Mouse (Mus musculus) left cerebral cortex, postnatal 36 days (tissue): ENCODE results near the gene Crybg1. TPM values are rescaled to one million over a fixed set of nuclear protein-coding genes. Genes with fewer than 3 reads are reported as not detected.
A peak's percentile ranks its signal among the peaks of the same experiment; 100 is the strongest.

Experiments used
- DNase-seq, 2 experiments: peaks; one replicate each; pipeline ENCODE4 v3.0.0; 2021 to 2022; ENCODE audit warnings: low spot score in 2 of 2, mixed read lengths in 1 of 2
- intact Hi-C: fragments of 180-260 bp; cut with DNase I; formaldehyde crosslinking; loops from one replicate; pipeline ENCODE4 v1.15.1; 2025
- total RNA-seq, 2 experiments: library from RNA; stranded (reverse); gene quantifications; 2 replicates each; pipeline ENCODE4 v1.2.3; 2021

The Crybg1 gene
- total RNA-seq, 2 experiments from 2014 or later = 0.27 to 0.86 TPM

DNA sequence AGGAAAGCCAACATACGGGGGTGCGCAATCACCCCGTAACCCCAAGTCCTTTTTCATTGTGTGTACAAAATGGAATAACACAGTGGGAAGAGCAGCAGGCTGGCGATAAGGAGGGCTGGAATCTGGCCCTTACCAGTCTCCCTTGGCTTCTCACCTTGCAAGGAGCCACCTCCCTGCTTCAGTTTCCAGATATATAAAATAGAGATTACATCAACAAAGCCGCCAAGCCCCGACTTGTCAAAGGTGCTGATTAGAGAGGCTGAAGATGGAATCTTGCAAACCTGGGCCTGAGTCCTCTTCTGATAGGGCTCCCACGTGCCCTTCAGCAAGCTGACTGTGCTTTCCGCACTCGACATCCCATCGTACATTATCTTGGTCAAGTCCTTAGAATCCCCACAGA, 37.5 kb downstream of the Crybg1 start:
- intact Hi-C loops = no loop called here
- DNase-seq = no peak

DNA sequence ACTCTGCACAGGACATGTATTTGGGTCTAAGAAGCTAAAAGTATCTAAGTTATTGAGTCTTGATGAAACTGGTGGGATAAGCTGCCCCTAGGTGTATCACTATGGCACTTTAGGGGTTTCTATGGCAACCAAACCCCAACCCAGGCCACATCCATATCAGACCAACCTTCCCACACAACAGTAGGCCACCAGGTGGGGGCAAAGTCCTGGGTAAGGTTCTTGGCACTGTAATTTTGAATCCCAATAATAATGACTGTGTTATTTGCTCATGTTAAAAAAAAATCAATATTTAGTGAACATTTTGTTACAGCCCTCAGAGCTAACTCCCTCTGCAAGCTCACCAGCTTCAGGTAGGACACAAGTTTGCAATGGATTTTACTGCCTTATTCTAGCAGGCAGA, 38.2 kb downstream of the Crybg1 start:
- intact Hi-C loops = no loop called here
- no peak for DNase-seq

DNA sequence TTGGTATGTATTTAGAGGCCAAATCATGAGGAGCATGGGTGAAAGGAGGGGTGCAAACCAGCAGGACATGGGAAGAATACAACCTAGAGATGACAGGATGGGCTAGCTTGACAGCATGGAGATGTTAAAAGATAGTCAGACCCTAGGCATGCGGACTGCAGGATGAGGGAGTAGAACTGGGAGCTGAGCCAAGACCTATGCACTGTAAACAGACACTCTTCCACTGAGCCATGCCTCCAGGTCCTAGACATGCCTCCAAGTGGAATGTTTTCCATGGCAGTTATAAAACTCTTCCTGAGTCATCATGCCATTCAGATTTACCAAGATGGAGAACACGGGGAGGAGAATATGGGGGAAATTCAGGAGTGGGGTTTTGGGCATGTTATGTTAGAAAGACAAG, 53.9 kb downstream of the Crybg1 start:
- intact Hi-C loops = no loop called here

DNA sequence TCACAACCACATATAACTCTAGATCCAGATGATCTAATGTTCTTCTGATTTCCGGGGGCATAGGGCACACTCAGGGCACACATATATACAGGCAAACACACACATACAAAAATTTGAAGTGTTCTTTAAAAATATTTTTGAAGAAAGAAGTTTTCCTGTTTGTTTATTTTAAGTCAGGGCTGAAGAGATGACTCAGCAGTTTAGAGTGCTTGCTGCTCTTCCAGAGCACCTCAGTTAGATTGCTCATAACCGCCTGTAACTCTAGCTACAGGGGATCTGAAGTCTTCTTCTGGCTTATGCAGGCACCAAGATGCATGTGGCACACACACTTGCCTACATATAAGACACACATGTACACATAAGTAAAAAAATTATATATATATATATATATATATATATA, 56.9 kb downstream of the Crybg1 start:
- DNase-seq = no peak
- intact Hi-C loops = no loop called here

More for the DNA sequence above, 53.9 kb downstream of the Crybg1 start:
- DNase-seq = no peak

DNA sequence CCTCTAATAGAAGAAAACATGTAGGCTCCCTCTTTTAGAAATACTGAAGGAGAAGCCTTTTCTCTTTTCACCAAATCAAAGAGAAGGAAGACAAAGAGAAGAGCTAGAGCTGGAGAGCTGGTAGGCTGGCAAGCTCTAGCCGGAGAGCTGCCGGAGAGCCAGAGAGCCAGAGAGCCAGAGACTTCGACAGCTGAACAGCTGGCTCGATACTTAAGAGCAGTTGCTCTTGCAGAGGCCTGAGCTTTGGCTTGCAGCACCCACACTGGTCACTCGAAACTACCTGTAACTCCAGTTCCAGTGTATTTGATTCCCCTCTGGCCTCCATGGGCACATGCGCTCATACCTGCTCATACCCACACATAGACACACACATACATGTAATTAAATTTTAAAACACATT, 68.3 kb downstream of the Crybg1 start:
- intact Hi-C loops = no loop called here

DNA sequence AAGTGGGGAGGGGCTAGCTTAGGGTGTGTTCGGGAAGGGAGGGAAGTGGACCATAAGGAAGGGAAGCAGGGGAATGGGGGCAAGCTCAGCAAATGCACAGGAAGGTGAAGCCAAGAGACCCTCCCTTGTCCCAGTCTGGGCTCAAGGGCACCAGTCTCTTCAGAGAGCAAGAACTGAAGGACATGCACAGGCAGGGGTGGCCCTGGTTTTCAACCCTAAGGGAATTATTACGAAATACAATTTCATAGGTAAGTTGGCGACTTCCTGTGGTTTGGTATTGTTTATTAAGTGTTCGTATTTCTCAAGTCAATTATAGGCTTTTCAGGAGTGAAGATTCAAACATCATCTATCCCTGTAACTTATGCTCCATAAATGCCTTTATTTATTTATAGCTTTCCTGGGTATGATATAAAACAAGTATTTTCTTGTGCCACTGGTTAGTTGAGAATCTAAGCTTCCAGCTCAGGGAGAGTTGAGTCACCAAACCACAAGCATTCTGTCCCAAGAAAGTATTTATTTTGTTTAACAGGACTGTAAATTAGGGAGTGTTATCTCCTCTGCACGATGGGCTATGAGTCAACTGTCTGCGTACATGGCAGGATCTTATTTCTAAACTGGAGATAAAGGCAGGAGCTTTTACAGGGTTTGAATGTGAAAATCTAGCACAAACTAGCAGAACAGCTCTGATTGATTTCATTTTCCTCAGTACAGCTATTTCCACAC, 69.7 kb downstream of the Crybg1 start:
- intact Hi-C loops = no loop called here
- DNase-seq = no peak

More for the DNA sequence above, 68.3 kb downstream of the Crybg1 start:
- no peak for DNase-seq

- DNase-seq = peak; percentile 13 to 39
- intact Hi-C loops = loop anchor here (1.0 kb wide), 1 partner anchor 117 kb away; no protein-coding TSS in a partner anchor
Measured at GRCm38 (mm10) chr10:44071095-44071494, 77.6 kb downstream of the Crybg1 start.

DNA sequence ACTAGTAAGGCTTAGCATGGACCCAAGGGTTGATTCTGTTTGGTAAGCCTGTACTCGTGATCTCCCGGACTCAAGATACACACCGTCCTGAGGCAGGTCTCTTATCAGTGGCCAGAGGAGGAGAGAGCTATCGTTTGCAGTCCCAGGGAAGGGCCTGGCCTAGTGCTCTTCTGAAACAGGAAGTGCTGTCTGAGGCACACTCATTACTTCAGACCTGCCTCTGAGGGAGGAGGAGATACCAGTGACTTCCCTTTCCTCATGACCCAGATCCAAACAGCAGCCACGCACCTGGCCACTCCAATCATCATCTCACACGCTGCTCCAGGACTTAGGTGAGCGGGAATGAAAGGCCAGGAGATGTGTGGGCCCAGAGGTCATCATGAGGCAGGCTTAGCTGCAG, 79.5 kb downstream of the Crybg1 start:
- no peak for DNase-seq

DNA sequence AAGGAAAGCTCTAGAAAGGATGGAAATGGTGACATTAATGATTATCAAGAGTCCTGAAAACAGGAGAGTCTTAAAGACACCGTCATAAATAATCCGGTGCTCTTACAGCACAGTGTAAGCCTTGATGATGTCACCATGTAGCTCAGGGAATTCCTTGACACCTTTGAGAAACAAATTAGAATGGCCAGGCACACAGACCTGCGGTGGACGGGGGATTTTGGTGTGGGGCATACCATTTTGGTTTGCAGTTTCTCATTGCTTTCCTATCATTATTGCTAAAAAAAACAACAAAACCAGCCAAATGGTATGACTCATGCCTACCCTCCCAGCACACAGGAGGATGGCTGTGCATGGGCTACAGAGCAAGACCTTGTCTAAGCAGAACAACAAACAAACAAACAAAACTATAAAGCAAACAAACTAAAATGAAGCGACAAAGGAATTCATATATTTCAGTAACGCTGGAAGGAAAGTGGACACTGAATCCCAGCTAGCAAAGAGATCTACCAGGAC, 82.7 kb downstream of the Crybg1 start:
- DNase-seq = no peak
- intact Hi-C loops = no loop called here

More for the DNA sequence above, 79.5 kb downstream of the Crybg1 start:
- intact Hi-C loops = no loop called here

- intact Hi-C loops = no loop called here
- no peak for DNase-seq
Measured at GRCm38 (mm10) chr10:44062981-44063380, 85.7 kb downstream of the Crybg1 start.

DNA sequence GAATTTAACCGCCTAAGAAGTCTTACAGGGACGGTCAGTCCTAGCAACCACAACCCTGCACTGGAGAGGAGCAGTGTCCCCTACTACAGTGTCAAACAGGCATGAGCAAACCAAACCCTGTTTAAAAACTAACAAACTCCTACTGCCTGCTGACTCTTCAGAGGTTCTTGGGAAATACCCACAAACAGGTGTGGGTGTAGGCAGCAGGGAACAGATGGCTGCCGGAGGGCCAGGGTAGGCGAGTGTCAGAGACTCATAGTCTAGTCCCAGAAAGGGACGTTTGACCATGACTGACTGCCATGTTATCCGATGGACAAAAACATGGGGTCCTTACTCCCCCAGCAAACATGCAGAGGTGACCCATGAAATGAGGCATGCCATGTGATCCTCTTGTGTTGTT, 97.7 kb downstream of the Crybg1 start:
- intact Hi-C loops = no loop called here
- peak; percentile 24 to 27 for DNase-seq

DNA sequence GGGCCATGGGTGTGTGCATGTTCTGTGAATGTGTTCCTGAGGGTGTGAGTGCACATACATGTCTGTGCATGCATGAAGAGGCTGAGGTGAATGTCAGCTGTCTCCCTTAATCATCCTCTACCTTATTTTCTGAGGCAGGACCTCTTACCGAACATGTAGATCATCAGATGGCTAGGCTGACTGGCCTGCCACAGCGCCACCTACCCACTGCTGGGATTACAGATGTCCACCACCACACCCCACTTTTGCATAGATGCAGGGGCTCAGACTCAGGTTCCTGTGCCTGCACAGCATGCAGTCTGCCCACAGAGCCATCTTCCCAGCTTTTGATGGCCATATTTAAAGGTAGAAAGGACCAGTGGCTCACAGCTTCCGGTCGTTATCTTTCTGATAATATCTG, 103.9 kb downstream of the Crybg1 start:
- no peak for DNase-seq
- intact Hi-C loops = no loop called here

DNA sequence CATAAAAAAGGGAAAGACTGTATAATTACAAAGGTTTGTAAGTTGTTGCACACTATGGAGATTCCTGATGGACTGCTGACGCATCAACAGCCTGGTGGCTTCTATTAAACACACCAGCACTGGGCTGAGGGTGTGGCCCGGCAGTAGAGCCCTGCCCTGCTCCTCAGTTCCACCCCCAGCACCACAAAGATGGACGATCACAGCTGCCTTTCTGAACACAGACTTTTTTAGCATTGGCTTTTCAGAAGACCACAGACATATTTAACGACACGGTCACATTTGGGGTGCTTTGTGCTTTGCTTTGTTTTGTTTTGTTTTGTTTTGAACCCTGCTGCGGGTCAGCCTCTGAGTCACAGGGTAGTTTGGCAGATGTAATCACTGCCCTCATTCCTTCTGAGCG, 105.0 kb downstream of the Crybg1 start:
- DNase-seq = no peak
- intact Hi-C loops = no loop called here

- no peak for DNase-seq
- intact Hi-C loops = no loop called here
Measured at GRCm38 (mm10) chr10:44039185-44039584, 109.5 kb downstream of the Crybg1 start.

DNA sequence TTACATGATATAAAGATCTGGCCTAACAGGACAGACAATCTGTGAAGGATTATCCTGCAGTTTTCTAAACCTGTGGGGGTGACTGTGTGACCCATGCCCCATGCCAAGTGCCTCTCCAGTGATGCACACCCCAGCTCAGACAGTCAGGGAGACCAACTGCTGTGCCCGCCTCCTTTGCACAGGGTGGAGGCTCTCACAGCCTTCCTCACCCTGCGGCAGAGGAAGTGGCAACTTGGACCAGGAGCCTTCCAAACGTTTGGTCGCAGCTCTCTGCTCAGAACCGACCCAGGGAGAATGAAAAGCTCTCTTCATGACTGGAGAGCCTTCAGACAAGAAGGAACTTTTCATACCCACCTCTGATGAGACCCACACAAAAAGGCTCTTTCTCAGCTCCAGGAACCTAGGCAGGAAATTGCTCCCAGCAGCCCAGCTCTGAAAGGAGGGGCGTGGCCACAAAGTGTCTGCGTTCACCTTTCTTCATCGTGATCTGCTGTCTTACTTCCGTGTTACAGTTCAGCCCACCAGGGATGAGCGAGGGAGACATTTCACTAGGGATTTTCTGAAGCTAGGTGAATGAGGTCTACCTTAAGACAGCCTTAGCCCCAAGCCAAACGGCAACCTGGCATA, 110.6 kb downstream of the Crybg1 start:
- no peak for DNase-seq
- intact Hi-C loops = no loop called here

- intact Hi-C loops = no loop called here
- no peak for DNase-seq
Measured at GRCm38 (mm10) chr10:44029566-44029965, 119.1 kb downstream of the Crybg1 start.

DNA sequence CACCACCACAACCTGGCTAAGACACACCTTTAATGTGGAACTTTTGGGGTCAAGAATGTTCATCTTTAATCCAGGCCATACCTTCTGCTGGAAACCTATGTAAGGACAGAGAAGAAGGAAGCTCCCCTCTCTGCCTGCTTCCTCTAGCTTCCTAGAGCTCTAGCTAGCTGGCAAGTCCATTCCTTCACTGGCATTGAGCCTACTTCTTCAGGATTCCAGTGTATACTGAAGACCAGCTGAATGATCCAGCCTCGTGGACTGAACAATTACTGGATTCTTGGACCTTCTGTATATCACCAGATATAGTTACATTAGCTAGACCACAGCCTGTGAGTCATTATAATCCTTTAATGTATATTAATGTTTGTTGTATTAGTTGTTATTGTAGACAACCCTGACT, 121.4 kb downstream of the Crybg1 start:
- no peak for DNase-seq
- intact Hi-C loops = no loop called here

GRCm38 (mm10) chr10:44026105-44026504, 122.5 kb downstream of the Crybg1 start:
- no peak for DNase-seq
- intact Hi-C loops = no loop called here

DNA sequence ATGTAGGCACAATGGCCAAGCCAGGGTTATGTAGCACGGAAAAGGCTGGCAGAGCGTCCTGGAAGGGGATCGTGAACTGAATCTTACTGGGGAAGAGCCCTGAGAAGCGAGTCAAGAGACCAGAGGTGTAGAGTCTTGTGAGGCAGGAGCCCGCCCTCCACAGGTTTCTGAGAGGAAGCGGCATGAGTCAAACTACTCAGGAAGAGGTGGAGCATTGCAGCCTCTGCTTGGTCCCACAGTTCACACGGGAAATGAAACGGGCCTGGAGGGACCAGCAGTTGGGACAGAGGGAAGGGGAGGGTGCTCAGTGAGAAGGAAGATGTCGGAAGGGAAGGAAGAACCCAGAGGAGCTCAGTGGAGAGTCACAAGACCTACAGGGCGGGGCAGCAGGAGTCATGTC, 123.9 kb downstream of the Crybg1 start:
- DNase-seq = no peak
- intact Hi-C loops = no loop called here

DNA sequence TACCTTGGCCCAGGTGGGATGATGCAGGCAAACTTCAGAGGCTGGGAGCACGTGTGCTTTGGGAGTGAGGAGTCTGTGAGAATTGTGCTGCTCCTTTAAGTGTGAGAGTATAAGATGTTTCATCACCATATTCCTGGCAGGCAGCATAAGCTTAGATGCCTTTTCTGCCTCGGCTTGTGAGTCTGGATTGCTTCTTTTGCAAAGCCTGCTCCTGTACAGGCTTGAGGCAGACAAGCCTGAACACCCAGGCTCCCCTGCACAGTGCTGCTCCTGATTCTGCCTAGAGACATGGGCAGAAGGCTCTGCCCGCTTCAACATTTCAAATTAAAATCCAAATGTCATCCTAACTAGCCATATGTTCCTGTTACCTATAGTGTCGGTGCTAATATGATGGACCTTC, 128.5 kb downstream of the Crybg1 start:
- intact Hi-C loops = no loop called here
- no peak for DNase-seq

DNA sequence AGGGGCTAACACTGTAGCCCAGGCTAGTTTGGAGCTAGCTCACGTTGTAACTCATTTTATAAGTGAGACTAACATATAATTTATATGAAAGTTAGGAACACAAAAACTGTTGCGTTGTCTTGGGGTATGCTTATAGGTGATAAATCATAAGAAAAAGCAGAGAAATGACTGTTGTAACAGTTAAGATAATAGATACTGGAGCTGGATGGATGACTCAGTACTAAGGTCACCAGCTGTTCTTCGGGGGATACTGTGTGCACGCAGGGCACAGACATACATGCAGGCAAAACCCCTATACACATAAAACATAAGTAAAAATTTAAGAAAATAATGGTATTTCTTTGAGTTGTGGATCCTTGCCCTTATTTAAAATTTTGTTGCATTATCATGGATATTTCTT, 130.1 kb downstream of the Crybg1 start:
- DNase-seq = no peak
- intact Hi-C loops = no loop called here
